In the genomic region with DNA sequence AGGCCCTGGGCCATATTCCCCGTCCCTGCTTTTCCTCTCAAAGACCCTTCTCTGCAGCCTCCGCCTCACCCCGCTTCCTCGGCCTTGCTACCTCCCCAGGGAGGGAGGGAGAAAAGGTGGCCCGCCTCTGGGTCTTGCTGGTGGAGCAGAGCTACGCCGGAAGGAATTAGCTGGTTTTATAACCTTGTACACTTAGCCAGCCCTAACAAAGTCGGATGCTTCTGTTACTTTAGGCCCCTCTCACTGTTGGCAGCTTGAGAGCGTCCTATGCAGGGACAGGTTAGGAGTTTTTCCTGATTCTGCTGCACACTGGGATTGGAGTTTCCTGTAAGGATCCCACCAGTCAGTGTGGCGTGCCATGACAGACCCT, we compare ENCODE assay signal across 17 mouse cellular contexts. TPM values are rescaled to one million over a fixed set of nuclear protein-coding genes. Genes with fewer than 3 reads are reported as not detected.
DNase-seq lines count a peak whose midpoint lies in the region; ATAC-seq and TF ChIP-seq lines count a peak whose summit lies in the region.
"Had no signal": no experiment of that assay in that cellular context is flagged by ENCODE, and none has a peak within 500 bp of the region (broad histone marks: within the 10 kb centered on the region; RNA-seq: fewer than 3 reads in every experiment).

No protein-coding gene starts in this region.

- H3K9me3 ChIP-seq in hindbrain, embryonic 10.5 days: no peaks in the 10 kb centered on the region
- no peaks in the 10 kb centered on the region for H3K9me3 ChIP-seq in hindbrain, postnatal 0 days (ENCODE audit: low read length)
- H3K9me3 ChIP-seq in embryonic facial prominence, embryonic 11.5 days (replicated peaks; ENCODE audit: control insufficient read depth, low read length): no peaks in the 10 kb centered on the region
- no peaks in the 10 kb centered on the region for H3K9me3 ChIP-seq in limb, embryonic 11.5 days (ENCODE audit: control insufficient read depth, low read length)
- H3K9me3 ChIP-seq: megakaryocyte, embryonic 14.5 days had no signal

- peaks cover 100% of the 10 kb centered on the region for H3K27me3 ChIP-seq in hindbrain, embryonic 10.5 days (ENCODE audit: insufficient read depth, poor library complexity, severe bottlenecking)
- peaks cover 65% of the 10 kb centered on the region for H3K27me3 ChIP-seq in hindbrain, postnatal 0 days (ENCODE audit: insufficient read depth, low read length)
- H3K27me3 ChIP-seq in embryonic facial prominence, embryonic 11.5 days (ENCODE audit: control insufficient read depth, insufficient read depth, low read length): peaks cover 82% of the 10 kb centered on the region
- peaks cover 78% of the 10 kb centered on the region for H3K27me3 ChIP-seq in limb, embryonic 11.5 days (ENCODE audit: control insufficient read depth, insufficient read depth, low read length)
- H3K27me3 ChIP-seq: CH12.LX had no signal

- DNase-seq in hindbrain, embryonic 10.5 days (ENCODE audit: low spot score): peak; percentile 46
- DNase-seq in hindbrain, postnatal 0 days (ENCODE audit: low spot score): no peak
- DNase-seq in embryo, embryonic 9.5 days (ENCODE audit: extremely low spot score): peak; percentile 52
- DNase-seq in embryonic facial prominence, embryonic 11.5 days (ENCODE audit: low spot score): no peak
- DNase-seq in limb, embryonic 11.5 days (ENCODE audit: low spot score): peak; percentile 58
- DNase-seq in adrenal gland, postnatal 36 days: no peak
- DNase-seq in thymus, postnatal 4 days: no peak
- DNase-seq: adrenal gland, adult 2 months; cerebellum, postnatal 25 days; heart, postnatal 10 days; kidney, adult 18-20 months; lung, adult 2 months; right cerebral cortex, adult 18-20 months had no signal

- no peak for ATAC-seq in hindbrain, postnatal 0 days
- no peak for ATAC-seq in embryonic facial prominence, embryonic 11.5 days (replicated peaks; ENCODE audit: insufficient number of reproducible peaks, low FRiP score, low TSS enrichment, low read depth)
- ATAC-seq in limb, embryonic 11.5 days (ENCODE audit: insufficient number of reproducible peaks, low FRiP score, low TSS enrichment, low read depth): no peak

- peak overlapping the region; percentile 54 for H3K27ac ChIP-seq in hindbrain, embryonic 10.5 days
- H3K27ac ChIP-seq in hindbrain, postnatal 0 days: no peak overlapping the region
- H3K27ac ChIP-seq in embryonic facial prominence, embryonic 11.5 days (replicated peaks; ENCODE audit: low read depth, low read length): no peak overlapping the region
- no peak overlapping the region for H3K27ac ChIP-seq in limb, embryonic 11.5 days (replicated peaks; ENCODE audit: low read depth, low read length)

- H3K9ac ChIP-seq in hindbrain, postnatal 0 days (replicated peaks; ENCODE audit: low read length): no peak overlapping the region
- no peak overlapping the region for H3K9ac ChIP-seq in embryonic facial prominence, embryonic 11.5 days (replicated peaks; ENCODE audit: low read length)
- no peak overlapping the region for H3K9ac ChIP-seq in limb, embryonic 11.5 days (ENCODE audit: low read length)

- H3K4me3 ChIP-seq in hindbrain, embryonic 10.5 days: peak overlapping the region; percentile 56
- no peak overlapping the region for H3K4me3 ChIP-seq in hindbrain, postnatal 0 days (ENCODE audit: low read length)
- peak overlapping the region; percentile 14; the same call in 1 of the 2 replicates for H3K4me3 ChIP-seq in embryonic facial prominence, embryonic 11.5 days (ENCODE audit: low read depth, low read length)
- H3K4me3 ChIP-seq in limb, embryonic 11.5 days (ENCODE audit: low read depth, low read length): no peak overlapping the region

- no peaks in the 10 kb centered on the region for H3K36me3 ChIP-seq in hindbrain, embryonic 10.5 days
- no peaks in the 10 kb centered on the region for H3K36me3 ChIP-seq in hindbrain, postnatal 0 days (ENCODE audit: insufficient read depth, low read length)
- no peaks in the 10 kb centered on the region for H3K36me3 ChIP-seq in embryonic facial prominence, embryonic 11.5 days (replicated peaks; ENCODE audit: control insufficient read depth, insufficient read depth, low read depth, low read length)
- H3K36me3 ChIP-seq in limb, embryonic 11.5 days (ENCODE audit: control insufficient read depth, insufficient read depth, low read length): no peaks in the 10 kb centered on the region

- H3K4me2 ChIP-seq in hindbrain, postnatal 0 days (ENCODE audit: low read depth, low read length): no peak overlapping the region
- H3K4me2 ChIP-seq in embryonic facial prominence, embryonic 11.5 days (ENCODE audit: low read depth, low read length): peak overlapping the region; percentile 11
- H3K4me2 ChIP-seq in limb, embryonic 11.5 days (ENCODE audit: low read depth, severe bottlenecking): no peak overlapping the region

- WGBS in hindbrain, embryonic 10.5 days: 13% methylated on average over 10 of the region's 10 CpGs
- WGBS in hindbrain, postnatal 0 days: 27% methylated on average over 10 of the region's 10 CpGs
- 9% methylated on average over 10 of the region's 10 CpGs for WGBS in embryonic facial prominence, embryonic 11.5 days
- 7% methylated on average over 10 of the region's 10 CpGs for WGBS in limb, embryonic 11.5 days

- H3K4me1 ChIP-seq in hindbrain, embryonic 10.5 days (replicated peaks): peaks cover 42% of the 10 kb centered on the region
- H3K4me1 ChIP-seq in hindbrain, postnatal 0 days (ENCODE audit: insufficient read depth, low read length): 0 out of 2 replicates have a peak, but pooled peaks cover 3% of the 10 kb centered on the region
- H3K4me1 ChIP-seq in embryonic facial prominence, embryonic 11.5 days (ENCODE audit: control insufficient read depth, insufficient read depth, low read length): peaks cover 7% of the 10 kb centered on the region
- peaks cover 13% of the 10 kb centered on the region for H3K4me1 ChIP-seq in limb, embryonic 11.5 days (ENCODE audit: control insufficient read depth, insufficient read depth, low read length)

- TF ChIP-seq CTCF in hindbrain, postnatal 0 days (IDR thresholded peaks at IDR 0.05; ENCODE audit: low read depth): no peak

RNA-seq across cellular contexts. Expression of gene Gdf7, which starts 1.7 kb away (rescaled TPM):
- 0.81 and 1.9 TPM in 2 replicates for polyA plus RNA-seq in hindbrain, embryonic 10.5 days (2016; fragmentation: Nextera tagmentation; extraction: Ambion mirVana)
- total RNA-seq in hindbrain, postnatal 0 days (2014; rRNA removed): 0.83 and 3.6 TPM in 2 replicates
- polyA plus RNA-seq in hindbrain, postnatal 0 days (2015; fragmentation: Nextera tagmentation; extraction: Ambion mirVana): 0.36 and 0.54 TPM in 2 replicates
- polyA plus RNA-seq in embryonic facial prominence, embryonic 11.5 days (2014; fragmentation: Nextera tagmentation; extraction: Ambion mirVana): 0.49 and 0.72 TPM in 2 replicates
- polyA plus RNA-seq in limb, embryonic 11.5 days (2014; fragmentation: Nextera tagmentation; extraction: Ambion mirVana): 0.13 and 0.23 TPM in 2 replicates
- not detected for total RNA-seq in adrenal gland, postnatal 36 days (2021)
- total RNA-seq: adrenal gland, adult 2 months; CH12.LX; gastrocnemius, adult 8-10 months; layer of hippocampus, postnatal 10 days had no signal

RNA-seq across cellular contexts. Expression of gene Hs1bp3, which starts 13.1 kb away (rescaled TPM):
- 14.2 and 16.7 TPM in 2 replicates for polyA plus RNA-seq in hindbrain, embryonic 10.5 days (2016; fragmentation: Nextera tagmentation; extraction: Ambion mirVana)
- 3.8 and 6.3 TPM in 2 replicates for total RNA-seq in hindbrain, postnatal 0 days (2014; rRNA removed)
- polyA plus RNA-seq in hindbrain, postnatal 0 days (2015; fragmentation: Nextera tagmentation; extraction: Ambion mirVana): 5.5 and 6.5 TPM in 2 replicates
- 9.6 and 11.7 TPM in 2 replicates for polyA plus RNA-seq in embryonic facial prominence, embryonic 11.5 days (2014; fragmentation: Nextera tagmentation; extraction: Ambion mirVana)
- 11.8 and 13.0 TPM in 2 replicates for polyA plus RNA-seq in limb, embryonic 11.5 days (2014; fragmentation: Nextera tagmentation; extraction: Ambion mirVana)
- 10 to 100 TPM; 12.2 to 18.8 TPM for total RNA-seq in adrenal gland, postnatal 36 days (2021)

Comparison
In these comparisons a context has a peak if more than half of its experiments do, and no peak if none do; other contexts are left out.
1. DNase-seq: peak in hindbrain, embryonic 10.5 days (single experiment), embryo, embryonic 9.5 days (single experiment) and limb, embryonic 11.5 days (single experiment); none in hindbrain, postnatal 0 days (single experiment), embryonic facial prominence, embryonic 11.5 days (single experiment), adrenal gland, postnatal 36 days (0 of 2) and thymus, postnatal 4 days (single experiment).
2. H3K4me3 ChIP-seq: peak in hindbrain, embryonic 10.5 days (single experiment) and embryonic facial prominence, embryonic 11.5 days (single experiment); none in hindbrain, postnatal 0 days (single experiment) and limb, embryonic 11.5 days (single experiment).